Mouse (Mus musculus): ENCODE measurements around the gene Snorc. TPM values are rescaled to one million over a fixed set of nuclear protein-coding genes. Genes with fewer than 3 reads are reported as not detected.

Snorc gene
- polyA plus RNA-seq, 1 experiment from 2014 or later, result not detected

GRCm38 (mm10) chr1:87520467-87520866, 50.4 kb downstream of the Snorc start:
- Histone ChIP-seq H3K9me3 (no peaks in the 10 kb centered on the region), H3K4me2 (replicated peaks) (no peak overlapping the region), H3K36me3 (no peaks in the 10 kb centered on the region), H3K4me1 (replicated peaks) (no peaks in the 10 kb centered on the region), H3K9ac (no peak overlapping the region), H3K27me3 (replicated peaks) (no peaks in the 10 kb centered on the region), H3K4me3 (replicated peaks) (no peak overlapping the region), H3K27ac (no peak overlapping the region)
- ATAC-seq, result no peak

- no peaks in the 10 kb centered on the region for H3K36me3 ChIP-seq
- H3K4me3 ChIP-seq (replicated peaks), result no peak overlapping the region
- no peak for ATAC-seq
- no peak overlapping the region for H3K4me2 ChIP-seq (replicated peaks)
- no peaks in the 10 kb centered on the region for H3K4me1 ChIP-seq (replicated peaks)
- no peak overlapping the region for H3K9ac ChIP-seq
- H3K27me3 ChIP-seq (replicated peaks), result no peaks in the 10 kb centered on the region
- 61% methylated on average over 1 of the region's 1 CpGs for WGBS
- H3K27ac ChIP-seq, result no peak overlapping the region
- no peaks in the 10 kb centered on the region for H3K9me3 ChIP-seq
Observed at GRCm38 (mm10) chr1:87521523-87521922, 51.5 kb downstream of the Snorc start.

GRCm38 (mm10) chr1:87525041-87525440, 55.0 kb downstream of the Snorc start:
- Histone ChIP-seq H3K27me3 (replicated peaks) (no peaks in the 10 kb centered on the region), H3K9me3 (no peaks in the 10 kb centered on the region), H3K36me3 (no peaks in the 10 kb centered on the region), H3K9ac (no peak overlapping the region), H3K4me2 (replicated peaks) (no peak overlapping the region), H3K4me1 (replicated peaks) (no peaks in the 10 kb centered on the region), H3K4me3 (replicated peaks) (no peak overlapping the region), H3K27ac (no peak overlapping the region)
- ATAC-seq, result no peak
- WGBS, result 96% methylated on average over 7 of the region's 7 CpGs

Other genes with a start within 250 kb of the Snorc start
- 0.08 and 0.57 TPM in 2 replicates for gene Efhd1, start 205.9 kb upstream of the Snorc start, polyA plus RNA-seq (2015; fragmentation: Nextera tagmentation; extraction: Ambion mirVana)
- 46.8 and 47.5 TPM in 2 replicates for gene Gigyf2, start 143.3 kb upstream of the Snorc start, polyA plus RNA-seq (2015; fragmentation: Nextera tagmentation; extraction: Ambion mirVana)
- gene Kcnj13, start 75.5 kb upstream of the Snorc start, polyA plus RNA-seq (2015; fragmentation: Nextera tagmentation; extraction: Ambion mirVana), result 0.45 and 0.62 TPM in 2 replicates
- gene Neu2, start 39.6 kb downstream of the Snorc start, polyA plus RNA-seq (2015; fragmentation: Nextera tagmentation; extraction: Ambion mirVana), result 3.2 and 3.4 TPM in 2 replicates
- 17.9 and 19.6 TPM in 2 replicates for gene Ngef, start 103.6 kb downstream of the Snorc start, polyA plus RNA-seq (2015; fragmentation: Nextera tagmentation; extraction: Ambion mirVana)
- 4.0 and 4.3 TPM in 2 replicates for gene Inpp5d, start 150.0 kb downstream of the Snorc start, polyA plus RNA-seq (2015; fragmentation: Nextera tagmentation; extraction: Ambion mirVana)

Data from intestine, embryonic 15.5 days (tissue).